Mouse (Mus musculus) neural tube, embryonic 13.5 days (tissue): Measurements from ENCODE around the gene Tram2. TPM values are rescaled to one million over a fixed set of nuclear protein-coding genes. Genes with fewer than 3 reads are reported as not detected.

Experiments used
- ATAC-seq: fragments of 200-750 bp; cut with Nextera tagmentation; 2 replicates; pipeline ENCODE4 v1.8.0; 2017; ENCODE audit warnings: low read depth, mild to moderate bottlenecking, moderate TSS enrichment, moderate library complexity
- H3K27ac ChIP-seq: fragments of 300-500 bp; sonication (generic); replicated peaks from 2 replicates; pipeline ENCODE4 v1.5.1; 2015; ENCODE audit warnings: moderate library complexity, mild to moderate bottlenecking, inconsistent platforms
- H3K27me3 ChIP-seq: fragments of 300-500 bp; sonication (generic); 2 replicates; pipeline ENCODE4 v1.6.1; 2015; ENCODE audit warnings: mild to moderate bottlenecking, inconsistent platforms
- H3K36me3 ChIP-seq: fragments of 300-500 bp; sonication (generic); 2 replicates; pipeline ENCODE4 v1.6.1; 2015; ENCODE audit warnings: mild to moderate bottlenecking, inconsistent platforms
- H3K4me1 ChIP-seq: fragments of 300-500 bp; sonication (generic); replicated peaks from 2 replicates; pipeline ENCODE4 v1.6.1; 2015; ENCODE audit warnings: inconsistent platforms
- H3K4me2 ChIP-seq: fragments of 300-500 bp; sonication (generic); 2 replicates; pipeline ENCODE4 v1.6.1; 2015; ENCODE audit warnings: inconsistent platforms, mild to moderate bottlenecking, moderate library complexity
- H3K4me3 ChIP-seq: fragments of 300-500 bp; sonication (generic); 2 replicates; pipeline ENCODE4 v1.5.1; 2015; ENCODE audit warnings: mild to moderate bottlenecking, inconsistent platforms
- H3K9ac ChIP-seq: fragments of 300-500 bp; sonication (generic); 2 replicates; pipeline ENCODE4 v1.6.1; 2015; ENCODE audit warnings: moderate library complexity, mild to moderate bottlenecking, inconsistent platforms
- H3K9me3 ChIP-seq: fragments of 300-500 bp; sonication (generic); 2 replicates; pipeline ENCODE4 v1.6.1; 2016; ENCODE audit warnings: inconsistent platforms
- WGBS: fragments of 180-500 bp; shearing (Covaris S2); methylation state at CpG from one replicate; pipeline ENCODE4 v1.1.7; 2015; 5-methylcytosine and 5-hydroxymethylcytosine counted together
- polyA plus RNA-seq: library from polyadenylated mRNA; unstranded; fragments of >200 nt; fragmentation: Nextera tagmentation; extraction: Ambion mirVana; gene quantifications from 2 replicates; pipeline ENCODE4 v1.2.1, GENCODE M21; 2015

Gene Tram2
- polyA plus RNA-seq, 1 experiment from 2014 or later = 2.7 TPM

GRCm38 (mm10) chr1:21033792-21034119 lies 45.3 kb downstream of the Tram2 start:
- Histone ChIP-seq H3K27ac (no peak overlapping the region), H3K4me1 (no peaks in the 10 kb centered on the region), H3K4me3 (no peak overlapping the region), H3K27me3 (no peaks in the 10 kb centered on the region), H3K9ac (no peak overlapping the region), H3K4me2 (no peak overlapping the region), H3K36me3 (no peaks in the 10 kb centered on the region), H3K9me3 (no peaks in the 10 kb centered on the region)
- ATAC-seq = no peak

GRCm38 (mm10) chr1:21033065-21033791 lies 45.8 kb downstream of the Tram2 start:
- Histone ChIP-seq H3K27me3 (no peaks in the 10 kb centered on the region), H3K9me3 (no peaks in the 10 kb centered on the region), H3K4me1 (no peaks in the 10 kb centered on the region), H3K36me3 (no peaks in the 10 kb centered on the region), H3K9ac (no peak overlapping the region), H3K4me3 (no peak overlapping the region), H3K27ac (no peak overlapping the region), H3K4me2 (no peak overlapping the region)
- whole genome bisulfite sequencing = 84% methylated on average over 11 of the region's 11 CpGs
- no peak for ATAC-seq

- WGBS = 94% methylated on average over 2 of the region's 2 CpGs
- Histone ChIP-seq H3K4me3 (no peak overlapping the region), H3K9ac (no peak overlapping the region), H3K36me3 (no peaks in the 10 kb centered on the region), H3K27me3 (no peaks in the 10 kb centered on the region), H3K27ac (no peak overlapping the region), H3K4me1 (no peaks in the 10 kb centered on the region), H3K4me2 (no peak overlapping the region), H3K9me3 (no peaks in the 10 kb centered on the region)
- no peak for ATAC-seq
Measured at GRCm38 (mm10) chr1:21031650-21032049, 47.4 kb downstream of the Tram2 start.

GRCm38 (mm10) chr1:21029000-21029399 lies 50.0 kb downstream of the Tram2 start:
- ATAC-seq = no peak
- Histone ChIP-seq H3K27ac (no peak overlapping the region), H3K4me1 (no peaks in the 10 kb centered on the region), H3K36me3 (no peaks in the 10 kb centered on the region), H3K4me3 (no peak overlapping the region), H3K4me2 (no peak overlapping the region), H3K9ac (no peak overlapping the region), H3K27me3 (no peaks in the 10 kb centered on the region), H3K9me3 (no peaks in the 10 kb centered on the region)
- WGBS = 91% methylated on average over 4 of the region's 4 CpGs

- H3K9ac ChIP-seq = no peak overlapping the region
- 85% methylated on average over 7 of the region's 7 CpGs for WGBS
- no peaks in the 10 kb centered on the region for H3K9me3 ChIP-seq
- H3K4me2 ChIP-seq = no peak overlapping the region
- H3K4me3 ChIP-seq = no peak overlapping the region
- ATAC-seq = no peak
- no peaks in the 10 kb centered on the region for H3K4me1 ChIP-seq
- H3K27me3 ChIP-seq = no peaks in the 10 kb centered on the region
- no peak overlapping the region for H3K27ac ChIP-seq
- H3K36me3 ChIP-seq = no peaks in the 10 kb centered on the region
Measured at GRCm38 (mm10) chr1:21026534-21026933, 52.5 kb downstream of the Tram2 start.

GRCm38 (mm10) chr1:21025203-21025602 lies 53.8 kb downstream of the Tram2 start:
- Histone ChIP-seq H3K9me3 (no peaks in the 10 kb centered on the region), H3K27ac (no peak overlapping the region), H3K9ac (no peak overlapping the region), H3K27me3 (no peaks in the 10 kb centered on the region), H3K4me2 (no peak overlapping the region), H3K36me3 (no peaks in the 10 kb centered on the region), H3K4me3 (no peak overlapping the region), H3K4me1 (no peaks in the 10 kb centered on the region)
- ATAC-seq = no peak
- WGBS = 87% methylated on average over 5 of the region's 5 CpGs

- Histone ChIP-seq H3K4me3 (no peak overlapping the region), H3K36me3 (no peaks in the 10 kb centered on the region), H3K4me2 (no peak overlapping the region), H3K27me3 (no peaks in the 10 kb centered on the region), H3K27ac (no peak overlapping the region), H3K9me3 (no peaks in the 10 kb centered on the region), H3K9ac (no peak overlapping the region), H3K4me1 (no peaks in the 10 kb centered on the region)
- no peak for ATAC-seq
- WGBS = 88% methylated on average over 3 of the region's 3 CpGs
Measured at GRCm38 (mm10) chr1:21023101-21023500, 55.9 kb downstream of the Tram2 start.

GRCm38 (mm10) chr1:21014463-21014862 lies 64.6 kb downstream of the Tram2 start:
- Histone ChIP-seq H3K36me3 (no peaks in the 10 kb centered on the region), H3K4me2 (no peak overlapping the region), H3K4me3 (no peak overlapping the region), H3K4me1 (no peaks in the 10 kb centered on the region), H3K27me3 (no peaks in the 10 kb centered on the region), H3K9ac (no peak overlapping the region), H3K27ac (no peak overlapping the region), H3K9me3 (no peaks in the 10 kb centered on the region)
- 66% methylated on average over 8 of the region's 8 CpGs for WGBS
- ATAC-seq = no peak

- no peak for ATAC-seq
- no peaks in the 10 kb centered on the region for H3K4me1 ChIP-seq
- H3K27me3 ChIP-seq = no peaks in the 10 kb centered on the region
- H3K4me2 ChIP-seq = no peak overlapping the region
- WGBS = 84% methylated on average over 6 of the region's 6 CpGs
- H3K27ac ChIP-seq = no peak overlapping the region
- no peak overlapping the region for H3K9ac ChIP-seq
- no peak overlapping the region for H3K4me3 ChIP-seq
- 0 out of 2 replicates have a peak, but pooled peaks cover 5% of the 10 kb centered on the region for H3K36me3 ChIP-seq
- no peaks in the 10 kb centered on the region for H3K9me3 ChIP-seq
Measured at GRCm38 (mm10) chr1:21010282-21010800, 68.7 kb downstream of the Tram2 start.

- no peak overlapping the region for H3K4me2 ChIP-seq
- no peak overlapping the region for H3K27ac ChIP-seq
- no peaks in the 10 kb centered on the region for H3K9me3 ChIP-seq
- H3K27me3 ChIP-seq = no peaks in the 10 kb centered on the region
- no peak overlapping the region for H3K4me3 ChIP-seq
- 73% methylated on average over 4 of the region's 4 CpGs for WGBS
- H3K4me1 ChIP-seq = no peaks in the 10 kb centered on the region
- no peak overlapping the region for H3K9ac ChIP-seq
- no peak for ATAC-seq
- H3K36me3 ChIP-seq = 0 out of 2 replicates have a peak, but pooled peaks cover 9% of the 10 kb centered on the region
Measured at GRCm38 (mm10) chr1:21008891-21009290, 70.1 kb downstream of the Tram2 start.

GRCm38 (mm10) chr1:21007941-21008701 lies 70.9 kb downstream of the Tram2 start:
- Histone ChIP-seq H3K36me3 (0 out of 2 replicates have a peak, but pooled peaks cover 9% of the 10 kb centered on the region), H3K9ac (no peak overlapping the region), H3K27ac (no peak overlapping the region), H3K4me3 (no peak overlapping the region), H3K4me1 (no peaks in the 10 kb centered on the region), H3K4me2 (no peak overlapping the region), H3K27me3 (no peaks in the 10 kb centered on the region), H3K9me3 (no peaks in the 10 kb centered on the region)
- no peak for ATAC-seq
- 80% methylated on average over 7 of the region's 7 CpGs for WGBS

GRCm38 (mm10) chr1:21006775-21007174 lies 72.3 kb downstream of the Tram2 start:
- 88% methylated on average over 5 of the region's 5 CpGs for WGBS
- Histone ChIP-seq H3K4me1 (0 out of 2 replicates have a peak, but pooled peaks cover 5% of the 10 kb centered on the region), H3K4me3 (no peak overlapping the region), H3K4me2 (no peak overlapping the region), H3K9ac (no peak overlapping the region), H3K27me3 (no peaks in the 10 kb centered on the region), H3K9me3 (no peaks in the 10 kb centered on the region), H3K36me3 (0 out of 2 replicates have a peak, but pooled peaks cover 9% of the 10 kb centered on the region), H3K27ac (no peak overlapping the region)
- ATAC-seq = no peak
